Mouse (Mus musculus): Measurements from ENCODE around the gene Rnf220. TPM values are rescaled to one million over a fixed set of nuclear protein-coding genes. Genes with fewer than 3 reads are reported as not detected.

The Rnf220 gene
- polyA plus RNA-seq, 1 experiment from 2014 or later: 46.0 TPM

DNA sequence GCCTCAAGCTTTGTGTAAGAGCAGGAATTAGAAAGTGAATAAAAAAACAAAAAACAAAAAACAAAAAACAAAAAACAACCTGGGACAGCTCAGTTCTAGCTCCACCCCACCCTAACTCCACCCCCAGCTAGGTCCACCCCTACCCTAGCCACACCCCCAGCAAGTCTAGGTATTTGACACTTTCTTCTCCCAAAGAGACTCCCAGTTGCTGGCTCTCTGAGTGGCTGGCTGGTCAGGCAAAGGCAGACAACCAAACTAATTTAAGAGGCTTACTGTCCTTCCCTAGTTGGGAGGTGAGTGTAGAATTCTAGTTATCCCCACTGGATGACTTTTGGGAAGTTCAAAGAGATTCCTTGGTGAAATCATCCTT, 22.9 kb downstream of the Rnf220 start:
- no peak overlapping the region for H3K27ac ChIP-seq (replicated peaks)
- peaks cover 20% of the 10 kb centered on the region; the same call in 1 of the 2 replicates for H3K27me3 ChIP-seq (replicated peaks)
- no peaks in the 10 kb centered on the region for H3K9me3 ChIP-seq
- H3K4me2 ChIP-seq: peak overlapping the region; percentile 48
- no peak overlapping the region for H3K9ac ChIP-seq
- no peak overlapping the region for H3K4me3 ChIP-seq
- no peak for ATAC-seq (ENCODE audit: extremely low read depth, insufficient number of reproducible peaks, low FRiP score, low TSS enrichment)
- no peaks in the 10 kb centered on the region for H3K36me3 ChIP-seq
- H3K4me1 ChIP-seq: peaks cover 35% of the 10 kb centered on the region

DNA sequence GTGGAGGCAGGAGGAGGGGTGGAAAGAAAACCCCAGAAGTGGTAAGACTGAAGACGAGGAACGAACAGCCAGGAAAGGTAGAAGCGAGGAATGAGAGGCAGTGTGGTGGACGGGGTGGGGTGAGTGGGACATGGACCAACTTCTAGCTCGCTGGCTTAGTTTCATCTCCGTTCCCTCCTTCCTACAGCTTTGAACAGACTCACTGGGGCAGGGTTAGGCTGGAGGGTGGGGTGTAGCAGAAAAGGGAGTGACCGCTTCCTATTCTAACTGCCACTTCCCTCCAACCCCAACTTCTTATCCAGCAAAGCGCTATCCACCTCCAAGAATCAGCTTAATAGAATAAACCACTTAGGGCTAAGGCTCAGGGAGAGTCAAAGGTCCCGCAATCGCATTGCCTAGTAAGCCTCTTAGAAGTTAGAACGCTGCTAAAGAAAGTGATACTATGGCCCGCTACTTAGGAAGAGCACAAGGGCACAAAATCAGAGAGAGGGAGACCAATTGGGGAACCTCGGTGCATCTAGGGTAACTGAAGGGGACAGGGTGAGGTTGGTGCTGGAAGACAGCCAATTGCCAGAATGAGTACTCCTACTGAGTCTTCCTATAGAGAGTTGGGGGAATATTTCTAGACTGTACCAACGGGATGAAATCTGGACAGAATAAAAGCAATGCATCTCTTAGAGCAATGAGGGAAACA, 23.4 kb downstream of the Rnf220 start:
- Histone ChIP-seq H3K27me3 (replicated peaks) (peaks cover 20% of the 10 kb centered on the region; the same call in 1 of the 2 replicates), H3K4me1 (peaks cover 31% of the 10 kb centered on the region), H3K27ac (replicated peaks) (no peak overlapping the region), H3K4me3 (no peak overlapping the region), H3K9me3 (no peaks in the 10 kb centered on the region), H3K9ac (no peak overlapping the region), H3K36me3 (no peaks in the 10 kb centered on the region), H3K4me2 (peak overlapping the region; percentile 48)
- no peak for ATAC-seq (ENCODE audit: extremely low read depth, insufficient number of reproducible peaks, low FRiP score, low TSS enrichment)
- 54% methylated on average over 14 of the region's 14 CpGs for WGBS

DNA sequence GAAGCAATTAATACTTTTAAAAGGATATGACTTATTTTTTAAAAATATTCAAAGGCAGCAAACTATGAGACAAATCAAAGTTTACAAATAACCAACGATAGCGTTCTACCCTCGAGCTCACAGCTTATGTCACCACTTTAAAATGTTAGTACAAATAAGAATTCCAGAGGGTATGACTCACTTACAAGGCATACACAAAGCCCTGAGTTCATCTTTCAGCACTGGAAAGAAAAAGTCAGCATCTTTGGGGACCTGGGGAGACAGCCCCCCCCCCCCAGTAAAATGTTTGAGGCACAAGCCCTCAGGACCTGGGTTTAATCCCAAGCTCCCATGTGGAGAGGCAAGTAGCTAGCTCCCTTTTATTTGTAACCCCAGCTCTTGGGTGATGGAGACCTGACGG, 27.4 kb downstream of the Rnf220 start:
- ATAC-seq (ENCODE audit: extremely low read depth, insufficient number of reproducible peaks, low FRiP score, low TSS enrichment): no peak
- no peak overlapping the region for H3K4me3 ChIP-seq
- no peak overlapping the region for H3K9ac ChIP-seq
- H3K9me3 ChIP-seq: no peaks in the 10 kb centered on the region
- WGBS: 22% methylated on average over 4 of the region's 4 CpGs
- no peak overlapping the region for H3K4me2 ChIP-seq
- no peaks in the 10 kb centered on the region for H3K36me3 ChIP-seq
- no peak overlapping the region for H3K27ac ChIP-seq (replicated peaks)
- peaks cover 4% of the 10 kb centered on the region; the same call in 1 of the 2 replicates for H3K27me3 ChIP-seq (replicated peaks)
- H3K4me1 ChIP-seq: peaks cover 13% of the 10 kb centered on the region

DNA sequence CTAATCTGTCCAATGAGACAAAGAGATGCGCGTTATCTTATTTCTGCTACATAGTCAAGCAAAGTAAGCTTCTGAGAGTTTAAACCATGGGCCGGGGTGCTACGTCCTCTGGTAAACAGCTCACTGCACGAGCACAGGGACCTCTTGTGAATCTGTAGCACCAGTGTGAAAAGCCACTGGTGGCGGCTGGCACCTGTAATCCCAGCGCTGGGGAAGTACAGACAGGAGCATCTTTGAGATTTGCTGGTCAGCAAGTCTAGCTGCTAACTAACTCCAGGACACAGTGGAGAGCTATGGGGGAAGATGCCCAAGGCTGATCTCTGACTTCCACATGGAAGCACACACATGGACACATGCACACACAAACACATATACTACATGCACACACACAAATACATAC, 28.9 kb downstream of the Rnf220 start:
- 78% methylated on average over 7 of the region's 7 CpGs for WGBS
- Histone ChIP-seq H3K27me3 (replicated peaks) (no peaks in the 10 kb centered on the region), H3K36me3 (no peaks in the 10 kb centered on the region), H3K9ac (no peak overlapping the region), H3K9me3 (no peaks in the 10 kb centered on the region), H3K4me2 (no peak overlapping the region), H3K4me3 (no peak overlapping the region), H3K27ac (replicated peaks) (no peak overlapping the region), H3K4me1 (peaks cover 11% of the 10 kb centered on the region)
- no peak for ATAC-seq (ENCODE audit: extremely low read depth, insufficient number of reproducible peaks, low FRiP score, low TSS enrichment)

DNA sequence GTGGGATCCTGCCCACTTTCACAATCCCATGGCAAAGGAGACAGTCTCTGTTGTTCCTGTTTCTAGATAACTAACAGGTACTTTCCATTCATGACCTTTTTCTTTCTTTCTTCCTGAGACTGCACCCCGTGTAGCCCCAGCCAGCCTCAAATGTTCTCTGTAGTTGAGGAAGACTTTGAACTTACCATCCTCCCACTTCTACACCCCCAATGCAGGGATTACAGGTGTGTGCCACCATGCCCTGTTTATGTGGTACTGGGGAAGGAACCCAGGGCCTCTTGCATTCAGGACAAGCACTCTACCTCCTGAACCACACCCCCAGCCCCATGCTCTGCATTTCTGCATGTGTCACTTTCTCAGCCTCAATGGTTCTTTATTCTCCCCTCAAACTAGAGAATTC, 47.7 kb downstream of the Rnf220 start:
- Histone ChIP-seq H3K27ac (replicated peaks) (no peak overlapping the region), H3K4me2 (no peak overlapping the region), H3K9ac (no peak overlapping the region), H3K27me3 (replicated peaks) (no peaks in the 10 kb centered on the region), H3K9me3 (no peaks in the 10 kb centered on the region), H3K4me1 (no peaks in the 10 kb centered on the region), H3K36me3 (no peaks in the 10 kb centered on the region), H3K4me3 (no peak overlapping the region)
- WGBS: 90% methylated on average over 1 of the region's 1 CpGs
- ATAC-seq (ENCODE audit: extremely low read depth, insufficient number of reproducible peaks, low FRiP score, low TSS enrichment): no peak

DNA sequence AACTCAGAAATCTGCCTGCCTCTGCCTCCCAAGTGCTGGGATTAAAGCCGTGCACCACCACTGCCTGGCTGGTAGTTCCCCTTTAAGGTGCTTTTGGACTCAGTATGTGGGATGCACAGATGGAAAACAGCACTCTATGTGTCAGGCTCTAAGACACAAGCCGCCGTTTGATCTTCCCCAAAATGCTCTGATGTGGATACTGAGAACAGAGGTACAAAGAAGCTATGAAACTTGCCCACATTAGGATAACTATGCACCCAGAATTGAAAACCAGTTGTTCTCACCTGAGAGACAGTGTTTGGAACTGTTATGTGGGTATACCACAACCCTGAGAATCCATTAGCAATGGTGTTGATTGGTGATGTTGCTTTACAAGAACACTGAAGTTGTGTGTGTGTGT, 48.9 kb downstream of the Rnf220 start:
- ATAC-seq (ENCODE audit: extremely low read depth, insufficient number of reproducible peaks, low FRiP score, low TSS enrichment): no peak
- 85% methylated on average over 3 of the region's 3 CpGs for WGBS
- Histone ChIP-seq H3K27me3 (replicated peaks) (no peaks in the 10 kb centered on the region), H3K4me1 (no peaks in the 10 kb centered on the region), H3K27ac (replicated peaks) (no peak overlapping the region), H3K9me3 (no peaks in the 10 kb centered on the region), H3K4me3 (no peak overlapping the region), H3K9ac (no peak overlapping the region), H3K36me3 (no peaks in the 10 kb centered on the region), H3K4me2 (no peak overlapping the region)

DNA sequence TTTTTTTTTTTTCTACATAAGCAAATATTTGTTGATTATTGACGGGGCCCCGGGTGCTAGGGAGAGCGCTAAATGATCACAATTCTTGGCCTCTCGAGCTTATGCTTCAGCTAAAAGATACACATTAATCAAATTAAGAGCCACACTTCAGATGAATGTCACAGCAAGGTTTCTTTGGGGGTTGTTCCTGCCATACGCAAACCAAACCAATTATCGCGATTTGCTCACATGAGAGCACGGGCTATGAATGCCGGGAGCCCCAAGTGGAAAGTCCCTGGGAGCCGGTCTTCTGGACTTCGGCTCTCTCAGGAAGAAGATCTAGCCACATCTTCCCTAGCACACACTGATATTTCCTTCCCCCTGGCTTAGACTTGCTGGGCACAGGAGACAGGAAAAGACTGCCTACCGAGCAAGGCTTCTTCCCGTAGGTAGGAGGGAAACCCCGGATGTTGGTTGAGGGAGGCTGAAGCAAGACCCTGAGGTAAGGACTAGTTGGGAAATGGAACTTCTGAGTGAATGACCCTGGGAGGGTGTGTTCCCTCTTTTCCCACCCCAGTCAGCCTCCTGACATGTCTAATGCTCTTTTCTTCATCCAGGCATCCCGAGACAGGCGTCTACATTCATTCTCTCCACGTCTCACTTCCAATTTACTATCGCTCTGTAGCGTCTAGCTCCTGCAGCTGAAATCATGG, 51.2 kb downstream of the Rnf220 start:
- 75% methylated on average over 19 of the region's 19 CpGs for WGBS
- H3K4me2 ChIP-seq: no peak overlapping the region
- no peak overlapping the region for H3K27ac ChIP-seq (replicated peaks)
- H3K27me3 ChIP-seq (replicated peaks): no peaks in the 10 kb centered on the region; the same call in 1 of the 2 replicates
- H3K4me1 ChIP-seq: no peaks in the 10 kb centered on the region
- no peaks in the 10 kb centered on the region for H3K36me3 ChIP-seq
- no peak overlapping the region for H3K4me3 ChIP-seq
- no peaks in the 10 kb centered on the region for H3K9me3 ChIP-seq
- no peak for ATAC-seq (ENCODE audit: extremely low read depth, insufficient number of reproducible peaks, low FRiP score, low TSS enrichment)
- no peak overlapping the region for H3K9ac ChIP-seq

DNA sequence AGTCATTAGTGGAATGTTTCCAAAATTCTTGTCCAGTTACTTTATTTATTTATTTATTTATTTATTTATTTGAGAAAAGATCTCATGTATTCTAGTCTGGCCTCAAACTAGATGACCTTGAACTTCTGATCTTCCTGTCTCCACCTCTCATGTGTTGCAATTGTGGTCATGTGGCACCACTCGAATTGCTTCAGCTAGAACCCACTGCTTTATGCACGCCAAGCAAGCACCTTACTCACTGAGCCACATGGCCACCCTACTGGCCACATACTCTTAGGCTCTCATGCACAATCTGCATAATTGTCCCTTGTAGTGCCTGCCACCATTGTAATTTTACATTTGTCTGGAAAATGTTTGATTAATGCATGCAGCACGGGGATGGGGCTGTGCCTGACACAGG, 57.9 kb downstream of the Rnf220 start:
- H3K27ac ChIP-seq (replicated peaks): no peak overlapping the region
- WGBS: 75% methylated on average over 3 of the region's 3 CpGs
- H3K4me1 ChIP-seq: no peaks in the 10 kb centered on the region
- H3K4me3 ChIP-seq: no peak overlapping the region
- no peak overlapping the region for H3K9ac ChIP-seq
- H3K36me3 ChIP-seq: no peaks in the 10 kb centered on the region
- no peak for ATAC-seq (ENCODE audit: extremely low read depth, insufficient number of reproducible peaks, low FRiP score, low TSS enrichment)
- no peaks in the 10 kb centered on the region for H3K9me3 ChIP-seq
- no peak overlapping the region for H3K4me2 ChIP-seq
- H3K27me3 ChIP-seq (replicated peaks): peaks cover 17% of the 10 kb centered on the region

DNA sequence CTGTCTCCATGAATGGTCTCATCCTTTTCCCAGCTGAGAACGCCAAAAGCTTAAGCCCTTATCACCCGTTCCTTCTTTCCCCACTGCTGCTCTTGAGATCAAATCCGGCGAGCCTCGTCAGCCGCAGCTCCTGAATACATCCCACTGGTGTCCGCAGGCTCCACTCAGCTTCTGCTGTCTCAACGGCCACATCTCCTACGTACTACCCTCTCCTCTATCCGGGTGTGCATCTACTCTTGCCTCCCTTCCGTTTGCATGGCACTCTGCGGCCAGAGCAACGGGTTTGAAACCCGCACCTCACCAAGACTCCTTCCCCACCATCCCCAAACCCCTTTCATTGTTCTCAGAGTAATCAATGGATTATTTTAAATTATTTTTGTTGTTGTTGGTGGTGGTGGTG, 58.8 kb downstream of the Rnf220 start:
- peaks cover 17% of the 10 kb centered on the region for H3K27me3 ChIP-seq (replicated peaks)
- no peak overlapping the region for H3K4me2 ChIP-seq
- no peaks in the 10 kb centered on the region for H3K36me3 ChIP-seq
- no peaks in the 10 kb centered on the region for H3K4me1 ChIP-seq
- no peak overlapping the region for H3K9ac ChIP-seq
- no peaks in the 10 kb centered on the region for H3K9me3 ChIP-seq
- no peak overlapping the region for H3K27ac ChIP-seq (replicated peaks)
- no peak for ATAC-seq (ENCODE audit: extremely low read depth, insufficient number of reproducible peaks, low FRiP score, low TSS enrichment)
- no peak overlapping the region for H3K4me3 ChIP-seq
- WGBS: 53% methylated on average over 14 of the region's 14 CpGs

DNA sequence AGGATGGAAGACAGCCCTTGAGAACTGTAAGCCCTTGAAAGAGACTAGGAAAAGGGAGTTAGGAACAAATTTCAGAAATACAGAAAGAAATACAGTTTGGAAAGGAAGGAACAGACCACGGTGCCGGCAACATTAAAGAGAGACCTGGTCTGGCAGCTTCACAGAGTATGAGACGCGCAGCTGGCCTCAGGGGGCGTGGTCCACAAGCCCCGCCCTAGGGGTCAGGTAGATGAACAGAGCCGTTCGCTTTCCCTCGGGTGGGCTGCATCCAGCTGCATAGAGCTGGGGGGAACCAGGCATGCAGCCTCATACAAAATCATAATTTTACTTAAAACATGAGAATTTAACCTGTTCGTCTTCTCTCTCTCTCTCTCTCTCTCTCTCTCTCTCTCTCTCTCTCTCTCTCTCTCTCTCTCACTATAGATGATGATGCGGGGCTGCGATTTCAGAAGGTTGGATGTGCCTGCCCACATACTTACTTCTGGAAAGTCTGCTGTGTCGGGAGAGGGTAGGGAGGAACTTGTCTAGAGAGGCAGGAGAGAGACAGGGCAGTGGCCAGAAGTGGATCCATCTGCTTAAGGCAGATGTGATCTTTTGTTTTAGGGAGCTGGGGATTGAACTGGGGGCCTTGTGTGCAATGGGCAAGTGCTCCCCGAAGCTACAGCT, 59.7 kb downstream of the Rnf220 start:
- H3K36me3 ChIP-seq: no peaks in the 10 kb centered on the region
- no peaks in the 10 kb centered on the region for H3K9me3 ChIP-seq
- H3K9ac ChIP-seq: no peak overlapping the region
- no peak for ATAC-seq (ENCODE audit: extremely low read depth, insufficient number of reproducible peaks, low FRiP score, low TSS enrichment)
- WGBS: 22% methylated on average over 14 of the region's 14 CpGs
- H3K4me2 ChIP-seq: no peak overlapping the region
- H3K4me3 ChIP-seq: no peak overlapping the region
- no peaks in the 10 kb centered on the region for H3K4me1 ChIP-seq
- peaks cover 17% of the 10 kb centered on the region for H3K27me3 ChIP-seq (replicated peaks)
- H3K27ac ChIP-seq (replicated peaks): no peak overlapping the region

DNA sequence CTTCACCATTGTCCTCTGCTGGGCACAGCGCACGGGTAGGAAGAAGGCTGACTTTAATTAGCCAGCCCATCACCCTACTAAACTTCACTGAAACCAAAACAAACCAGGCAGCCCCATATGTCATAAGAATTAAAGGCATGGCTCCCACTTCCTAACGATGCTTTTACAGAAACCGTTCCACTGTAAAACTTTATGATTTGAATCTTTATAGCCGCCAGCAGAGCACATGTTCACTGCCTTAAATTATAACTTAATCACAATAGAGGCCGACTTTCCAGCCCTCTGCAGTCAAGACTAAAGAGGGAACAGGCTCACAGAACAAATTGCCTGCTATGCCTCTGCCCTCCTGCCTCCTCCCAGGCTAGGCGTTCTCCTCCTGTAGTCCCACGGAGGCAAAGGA, 62.5 kb downstream of the Rnf220 start:
- no peak overlapping the region for H3K9ac ChIP-seq
- H3K4me2 ChIP-seq: no peak overlapping the region
- no peak for ATAC-seq (ENCODE audit: extremely low read depth, insufficient number of reproducible peaks, low FRiP score, low TSS enrichment)
- no peak overlapping the region for H3K27ac ChIP-seq (replicated peaks)
- H3K27me3 ChIP-seq (replicated peaks): peaks cover 25% of the 10 kb centered on the region
- H3K4me3 ChIP-seq: no peak overlapping the region
- H3K9me3 ChIP-seq: no peaks in the 10 kb centered on the region
- 73% methylated on average over 8 of the region's 8 CpGs for WGBS
- H3K4me1 ChIP-seq: peaks cover 6% of the 10 kb centered on the region
- H3K36me3 ChIP-seq: no peaks in the 10 kb centered on the region

Data from heart, embryonic 13.5 days (tissue).